Mouse (Mus musculus) bone marrow macrophage, adult 2 months (primary cell): Measurements from ENCODE around the gene Gzmn.

Source experiments
- CTCF ChIP-seq: IDR thresholded peaks from 2 replicates; pipeline ENCODE4 v1.5.1; 2012; ENCODE audit warnings: low read depth, mild to moderate bottlenecking, low read length, moderate library complexity
- POLR2A ChIP-seq: IDR thresholded peaks from 2 replicates; pipeline ENCODE4 v1.6.1; 2012; ENCODE audit warnings: mild to moderate bottlenecking, low read depth, low read length, borderline replicate concordance

- TF ChIP-seq CTCF (no peak), POLR2A (no peak)
These were observed 36.9 kb upstream of the Gzmn start, which contains the start of gene Gzmf for GRCm38 (mm10) chr14:56211317-56211716.
